Mouse (Mus musculus): ENCODE measurements around the gene Fjx1. TPM values are rescaled to one million over a fixed set of nuclear protein-coding genes. Genes with fewer than 3 reads are reported as not detected.

Fjx1 gene
- polyA plus RNA-seq, 1 experiment from 2014 or later, result 0.18 TPM

Other genes starting within 250 kb of the Fjx1 start
- gene Trim44, start 44.7 kb downstream of the Fjx1 start, polyA plus RNA-seq (2015; fragmentation: Nextera tagmentation; extraction: Ambion mirVana), result 3.4 and 4.0 TPM in 2 replicates
- 8.6 TPM in 2 replicates for gene Pamr1, start 97.5 kb upstream of the Fjx1 start, polyA plus RNA-seq (2015; fragmentation: Nextera tagmentation; extraction: Ambion mirVana)
- gene Slc1a2, start 206.2 kb upstream of the Fjx1 start, polyA plus RNA-seq (2015; fragmentation: Nextera tagmentation; extraction: Ambion mirVana), result 0.78 and 1.5 TPM in 2 replicates